Mouse (Mus musculus) inflammation-experienced regulatory T-cells, adult 16 weeks (primary cell): ENCODE data around the gene Gm4884. TPM values are rescaled to one million over a fixed set of nuclear protein-coding genes. Genes with fewer than 3 reads are reported as not detected.

Experiments
- polyA plus RNA-seq: library from polyadenylated mRNA; unstranded; fragments of 100-300 nt; shearing (Covaris generic); gene quantifications from one replicate; pipeline ENCODE4 v1.2.1, GENCODE M21; 2017

The Gm4884 gene
- polyA plus RNA-seq: not detected

DNA sequence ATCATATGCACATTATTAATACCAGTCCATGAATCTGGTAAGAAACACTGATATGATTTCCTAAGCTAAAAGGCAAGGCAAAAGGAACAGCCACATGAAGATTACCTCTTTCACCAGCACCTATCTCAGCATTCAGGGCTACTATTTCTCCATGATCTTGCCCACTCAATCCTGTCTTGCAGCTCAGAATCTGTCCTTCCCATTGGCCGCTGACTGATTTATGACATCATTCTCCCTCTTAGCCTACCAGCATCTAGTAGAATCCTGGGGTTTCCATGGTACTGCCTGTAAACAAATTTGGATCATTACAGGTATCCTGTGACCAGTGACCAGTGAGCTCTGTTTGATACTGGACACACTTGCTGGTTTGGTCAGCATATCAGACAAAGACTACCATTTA lies at the start of gene Gm4884:
Gene Gm4884, plus strand, starts transcription at position 301 of the 400 bp plus-strand sequence.

GRCm38 (mm10) chr7:40987243-40987642 lies 45.3 kb upstream of the Gm4884 start, which contains the start of gene 4930433I11Rik:
Gene 4930433I11Rik (plus strand): TSS chr7:40987543.

Other genes with a start within 250 kb of the Gm4884 start
- gene Vstm2b, start 134.4 kb upstream of the Gm4884 start, polyA plus RNA-seq: not detected
- not detected for gene 4930433I11Rik, start 45.2 kb upstream of the Gm4884 start, polyA plus RNA-seq
- not detected for gene Gm5592, start 121.1 kb downstream of the Gm4884 start, polyA plus RNA-seq